Mouse (Mus musculus) liver, adult 2 months (tissue): ENCODE measurements at regions not wholly inside any gene's neighbourhood (a gene's known extent, or its start where the extent isn't known, plus 50 kb on each side); places are given as distances from the start of the nearest gene placed in this dataset.

Source experiments
- DNase-seq: peaks from one replicate; pipeline ENCODE4 v3.0.0-alpha.2; 2011; ENCODE audit warnings: low read depth, low spot score; ENCODE audit errors: extremely low read depth
- H3K27ac ChIP-seq: fragments of 200-500 bp; replicated peaks from 2 replicates; pipeline ENCODE4 v1.5.1; 2012; ENCODE audit warnings: low read depth, mild to moderate bottlenecking, control low read depth, inconsistent platforms, low read length; ENCODE audit not compliant: insufficient read depth
- H3K27me3 ChIP-seq: fragments of 200-500 bp; 2 replicates; pipeline ENCODE4 v1.6.1; 2012; ENCODE audit warnings: mild to moderate bottlenecking, moderate library complexity, low read length, inconsistent platforms; ENCODE audit not compliant: control insufficient read depth, insufficient read depth
- H3K36me3 ChIP-seq: fragments of 200-500 bp; 2 replicates; pipeline ENCODE4 v1.6.1; 2012; ENCODE audit warnings: low read length, inconsistent platforms; ENCODE audit not compliant: control insufficient read depth, insufficient read depth
- H3K4me1 ChIP-seq: fragments of 200-500 bp; 2 replicates; pipeline ENCODE4 v1.6.1; 2011; ENCODE audit warnings: low read length; ENCODE audit not compliant: control insufficient read depth, insufficient read depth
- H3K4me3 ChIP-seq: fragments of 200-500 bp; 2 replicates; pipeline ENCODE4 v1.5.1; 2011; ENCODE audit warnings: low read depth, mild to moderate bottlenecking, control low read depth, low read length, moderate library complexity; ENCODE audit not compliant: insufficient read depth
- H3K79me2 ChIP-seq: fragments of 200-500 bp; 2 replicates; pipeline ENCODE4 v1.6.1; 2012; ENCODE audit warnings: inconsistent platforms, mild to moderate bottlenecking, low read length, moderate library complexity; ENCODE audit not compliant: control insufficient read depth, insufficient read depth
- H3K9ac ChIP-seq: fragments of 200-500 bp; 2 replicates; pipeline ENCODE4 v1.6.1; 2012; ENCODE audit warnings: low read depth, mild to moderate bottlenecking, control low read depth, inconsistent platforms, low read length
- CTCF ChIP-seq: fragments of 200-500 bp; IDR thresholded peaks from 2 replicates; pipeline ENCODE4 v1.5.1; 2011; ENCODE audit warnings: low read depth, low read length, control low read depth
- POLR2A ChIP-seq: fragments of 200-500 bp; IDR thresholded peaks from 2 replicates; pipeline ENCODE4 v1.6.1; 2011; ENCODE audit warnings: low read length, control low read depth; ENCODE audit not compliant: insufficient read depth; ENCODE audit errors: extremely low read depth
- WGBS: fragments of 180-500 bp; shearing (Covaris S2); methylation state at CpG from one replicate; pipeline ENCODE4 v1.1.7; 2018; 5-methylcytosine and 5-hydroxymethylcytosine counted together

DNA sequence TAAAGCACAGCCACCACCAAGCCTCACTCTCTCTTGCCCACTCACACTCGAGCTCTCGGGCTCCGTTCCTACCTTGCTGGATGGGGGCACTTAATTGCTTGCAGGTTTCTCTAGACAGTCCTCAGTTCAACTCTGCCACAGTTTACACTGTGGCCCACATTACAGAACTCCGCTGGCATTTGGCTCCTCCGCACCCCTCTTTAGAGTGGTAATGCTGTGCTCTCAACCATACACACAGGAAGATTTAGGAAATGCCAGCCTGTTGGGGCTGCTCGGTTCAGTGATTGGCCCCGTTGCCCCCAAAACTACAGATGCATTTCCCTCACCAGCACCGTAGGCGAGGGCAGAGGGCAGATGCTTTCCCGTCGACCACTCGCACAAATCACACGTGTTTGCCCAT is 113.4 kb upstream of the Dio3 start:
- Histone ChIP-seq H3K4me1 (peaks cover 8% of the 10 kb centered on the region), H3K79me2 (no peaks in the 10 kb centered on the region), H3K27me3 (no peaks in the 10 kb centered on the region), H3K4me3 (no peak overlapping the region), H3K9ac (no peak overlapping the region), H3K36me3 (no peaks in the 10 kb centered on the region), H3K27ac (no peak overlapping the region)
- DNase-seq = no peak
- TF ChIP-seq POLR2A (no peak), CTCF (no peak)
- WGBS = 86% methylated on average over 13 of the region's 13 CpGs

GRCm38 (mm10) chr12:110168407-110168806 is 110.5 kb upstream of the Dio3 start:
- no peak overlapping the region for H3K27ac ChIP-seq
- WGBS = 53% methylated on average over 4 of the region's 4 CpGs
- H3K36me3 ChIP-seq = no peaks in the 10 kb centered on the region
- H3K27me3 ChIP-seq = no peaks in the 10 kb centered on the region
- H3K4me3 ChIP-seq = no peak overlapping the region
- no peaks in the 10 kb centered on the region for H3K79me2 ChIP-seq
- DNase-seq = peak; percentile 69
- TF ChIP-seq CTCF = no peak
- TF ChIP-seq POLR2A = no peak
- no peak overlapping the region for H3K9ac ChIP-seq
- peaks cover 8% of the 10 kb centered on the region for H3K4me1 ChIP-seq

GRCm38 (mm10) chr12:110169261-110169660 is 109.6 kb upstream of the Dio3 start:
- DNase-seq = no peak
- TF ChIP-seq POLR2A (no peak), CTCF (no peak)
- WGBS = 76% methylated on average over 1 of the region's 1 CpGs
- no peaks in the 10 kb centered on the region for H3K79me2 ChIP-seq
- no peak overlapping the region for H3K9ac ChIP-seq
- no peaks in the 10 kb centered on the region for H3K27me3 ChIP-seq
- H3K4me1 ChIP-seq = peaks cover 8% of the 10 kb centered on the region
- no peak overlapping the region for H3K27ac ChIP-seq
- no peak overlapping the region for H3K4me3 ChIP-seq
- no peaks in the 10 kb centered on the region for H3K36me3 ChIP-seq

DNA sequence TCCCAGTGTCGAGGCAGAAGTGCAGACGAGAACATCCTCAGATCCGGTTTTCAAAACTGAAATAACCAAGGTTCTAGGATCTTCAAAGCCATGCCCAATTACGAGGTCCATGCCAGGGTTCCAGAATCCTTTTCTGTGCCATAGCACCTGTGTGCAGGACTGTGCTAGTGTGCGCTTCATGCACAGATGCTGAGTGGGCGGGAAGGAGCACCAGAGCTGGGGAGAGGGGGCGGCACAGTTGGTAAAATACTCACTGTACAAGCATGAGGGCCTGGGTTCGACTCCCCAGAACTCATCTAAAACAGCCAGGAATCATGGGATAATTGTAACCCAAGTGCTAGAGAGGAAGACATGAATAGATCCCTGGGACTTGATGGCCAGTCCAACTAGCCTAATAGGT is 108.4 kb upstream of the Dio3 start:
- H3K9ac ChIP-seq = no peak overlapping the region

DNA sequence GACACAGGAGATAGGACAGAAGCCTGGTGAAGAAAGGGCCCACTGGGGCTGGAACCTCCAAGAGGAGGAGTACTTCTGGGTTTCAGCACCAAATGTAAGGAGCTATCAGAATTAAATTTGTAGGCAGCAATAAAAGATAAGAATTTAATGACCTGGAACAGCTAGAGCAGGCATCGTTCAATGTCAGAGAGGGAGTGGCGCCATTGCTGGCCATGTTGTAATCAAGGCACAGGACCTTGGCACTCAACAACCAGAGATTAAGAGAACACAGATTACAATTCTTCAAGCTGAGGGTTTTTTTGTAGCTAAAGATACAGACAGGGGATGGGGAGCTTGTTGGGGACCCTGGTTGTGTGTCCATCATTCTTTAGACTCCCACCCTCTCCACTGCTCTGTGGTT is 101.0 kb upstream of the Dio3 start:
- TF ChIP-seq CTCF = no peak
- no peak for TF ChIP-seq POLR2A
- H3K27ac ChIP-seq = no peak overlapping the region
- H3K79me2 ChIP-seq = no peaks in the 10 kb centered on the region
- no peak overlapping the region for H3K9ac ChIP-seq
- H3K27me3 ChIP-seq = no peaks in the 10 kb centered on the region
- H3K4me1 ChIP-seq = no peaks in the 10 kb centered on the region
- peak; percentile 19 for DNase-seq
- H3K4me3 ChIP-seq = no peak overlapping the region
- no peaks in the 10 kb centered on the region for H3K36me3 ChIP-seq
- WGBS = 74% methylated on average over 2 of the region's 2 CpGs

More for the DNA sequence above, 108.4 kb upstream of the Dio3 start:
- no peaks in the 10 kb centered on the region for H3K27me3 ChIP-seq
- no peak overlapping the region for H3K4me3 ChIP-seq
- 89% methylated on average over 8 of the region's 8 CpGs for WGBS
- H3K79me2 ChIP-seq = no peaks in the 10 kb centered on the region
- TF ChIP-seq POLR2A (no peak), CTCF (no peak)
- no peak for DNase-seq
- no peak overlapping the region for H3K27ac ChIP-seq
- H3K4me1 ChIP-seq = peaks cover 8% of the 10 kb centered on the region
- no peaks in the 10 kb centered on the region for H3K36me3 ChIP-seq

DNA sequence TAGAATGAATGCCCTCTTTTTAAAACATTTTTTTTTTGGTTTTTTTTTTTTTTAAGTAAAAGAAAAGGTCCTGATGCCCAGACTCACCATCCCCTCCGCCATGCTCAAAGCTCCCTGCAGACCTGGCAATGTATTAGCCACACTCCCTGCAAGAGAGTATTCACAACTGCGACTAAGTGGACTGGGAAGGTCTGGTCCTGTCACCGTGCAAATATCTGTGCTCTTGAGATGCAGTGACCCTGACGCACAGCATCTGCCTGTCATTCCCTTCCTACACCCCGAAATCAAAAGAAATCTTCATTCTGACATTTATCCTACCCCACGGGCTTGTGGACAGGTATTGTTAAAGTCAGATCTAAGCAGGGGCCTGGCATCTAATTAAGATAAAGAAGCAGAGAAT is 95.4 kb upstream of the Dio3 start:
- TF ChIP-seq POLR2A (no peak), CTCF (no peak)
- WGBS = 77% methylated on average over 6 of the region's 6 CpGs
- Histone ChIP-seq H3K79me2 (no peaks in the 10 kb centered on the region), H3K27me3 (peaks cover 12% of the 10 kb centered on the region), H3K4me3 (no peak overlapping the region), H3K4me1 (no peaks in the 10 kb centered on the region; the same call in 1 of the 2 replicates), H3K36me3 (no peaks in the 10 kb centered on the region), H3K27ac (no peak overlapping the region), H3K9ac (no peak overlapping the region)
- DNase-seq = no peak
